Mouse (Mus musculus) gastrocnemius, adult 8-10 months (tissue): ENCODE data around the gene Ces1g. TPM values are rescaled to one million over a fixed set of nuclear protein-coding genes. Genes with fewer than 3 reads are reported as not detected.

Experiments
- total RNA-seq, 4 experiments: library from RNA; stranded (reverse); gene quantifications; 2 replicates each; pipeline ENCODE4 v1.2.4; 2022

The Ces1g gene
- total RNA-seq, 4 experiments from 2014 or later, result not detected

Other genes with a start within 250 kb of the Ces1g start
- gene Ces1c, start 206.0 kb downstream of the Ces1g start, total RNA-seq, result under 1 TPM in 1 of 4 experiments, not detected in 3; 0.86 TPM
- 100 to 1,000 TPM in 2 of 4 experiments, 10 to 100 TPM in 2; 73.3 to 160 (median 104) TPM for gene Ces1d, start 139.5 kb downstream of the Ces1g start, total RNA-seq
- under 1 TPM; 0.29 to 0.48 (median 0.39) TPM for gene Ces1e, start 107.7 kb downstream of the Ces1g start, total RNA-seq
- gene Ces1f, start 57.6 kb downstream of the Ces1g start, total RNA-seq, result under 1 TPM in 3 of 4 experiments, not detected in 1; 0.17 to 0.81 (median 0.54) TPM
- not detected for gene Ces1h, start 42.4 kb upstream of the Ces1g start, total RNA-seq
- gene Ces5a, start 198.5 kb upstream of the Ces1g start, total RNA-seq, result under 1 TPM in 3 of 4 experiments, not detected in 1; 0.20 to 0.86 (median 0.22) TPM